Mouse (Mus musculus) lung, postnatal 0 days (tissue): ENCODE results near the gene Clns1a.

Experiments used
- CTCF ChIP-seq: IDR thresholded peaks from 2 replicates; pipeline ENCODE4 v1.5.1; 2016; ENCODE audit warnings: antibody characterized with exemption, mild to moderate bottlenecking
- EP300 ChIP-seq: IDR thresholded peaks from 2 replicates; pipeline ENCODE4 v1.6.1; 2016; ENCODE audit warnings: antibody characterized with exemption, mild to moderate bottlenecking, control low read depth

- TF ChIP-seq CTCF, result no peak
- no peak for TF ChIP-seq EP300
These were observed at the start of gene Clns1a for GRCm38 (mm10) chr7:97696506-97697254.
